Mouse (Mus musculus): Measurements from ENCODE around the gene Mylk3. TPM values are rescaled to one million over a fixed set of nuclear protein-coding genes. Genes with fewer than 3 reads are reported as not detected.
A peak's percentile ranks its signal among the peaks of the same experiment; 100 is the strongest.

The Mylk3 gene
- polyA plus RNA-seq, 1 experiment from 2014 or later, result 2.4 TPM

DNA sequence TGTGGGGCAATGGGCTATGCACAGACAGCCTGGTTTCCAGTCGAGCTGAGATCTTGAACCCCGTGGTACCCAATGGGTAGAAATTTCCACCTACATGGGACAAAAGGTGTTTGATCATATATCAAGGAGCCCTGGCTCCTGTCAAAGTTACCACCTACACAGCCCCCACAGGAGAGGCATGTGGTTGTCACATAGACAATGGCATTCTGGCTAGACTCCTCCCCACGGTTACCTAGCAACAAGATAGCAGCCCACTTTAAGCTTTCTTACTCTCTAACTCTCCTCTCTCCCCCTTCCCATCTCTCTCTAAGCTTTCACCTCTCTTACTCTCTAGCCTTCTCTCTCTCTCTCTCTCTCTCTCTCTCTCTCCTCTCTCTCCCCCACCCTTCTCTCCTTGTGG, 19.3 kb upstream of the Mylk3 start:
- no peak overlapping the region for H3K27ac ChIP-seq
- WGBS, result 51% methylated on average over 3 of the region's 3 CpGs
- DNase-seq (ENCODE audit: low spot score), result no peak
- no peak overlapping the region for H3K4me3 ChIP-seq (replicated peaks; ENCODE audit: low read depth, low read length)
- H3K27me3 ChIP-seq (ENCODE audit: insufficient read depth, low read length), result no peaks in the 10 kb centered on the region
- no peaks in the 10 kb centered on the region for H3K9me3 ChIP-seq (replicated peaks; ENCODE audit: low read length)
- H3K36me3 ChIP-seq (ENCODE audit: insufficient read depth, low read length), result 0 out of 2 replicates have a peak, but pooled peaks cover 8% of the 10 kb centered on the region
- no peak overlapping the region for H3K9ac ChIP-seq (ENCODE audit: low read depth, low read length)
- no peak overlapping the region for H3K4me2 ChIP-seq (ENCODE audit: low read length)
- H3K4me1 ChIP-seq (replicated peaks; ENCODE audit: insufficient read depth, low read length), result no peaks in the 10 kb centered on the region
- no peak for TF ChIP-seq CTCF (IDR thresholded peaks at IDR 0.05; ENCODE audit: low read depth)
- ATAC-seq (replicated peaks; ENCODE audit: low FRiP score, low read depth), result no peak; the same call in 1 of the 2 replicates

GRCm38 (mm10) chr8:85398548-85398947, 12.4 kb upstream of the Mylk3 start:
- Histone ChIP-seq H3K4me1 (replicated peaks; ENCODE audit: insufficient read depth, low read length) (no peaks in the 10 kb centered on the region), H3K4me3 (replicated peaks; ENCODE audit: low read depth, low read length) (no peak overlapping the region), H3K4me2 (ENCODE audit: low read length) (no peak overlapping the region), H3K27ac (no peak overlapping the region), H3K9me3 (replicated peaks; ENCODE audit: low read length) (no peaks in the 10 kb centered on the region), H3K27me3 (ENCODE audit: insufficient read depth, low read length) (no peaks in the 10 kb centered on the region), H3K36me3 (ENCODE audit: insufficient read depth, low read length) (no peaks in the 10 kb centered on the region), H3K9ac (ENCODE audit: low read depth, low read length) (no peak overlapping the region)
- 90% methylated on average over 4 of the region's 4 CpGs for WGBS
- ATAC-seq (replicated peaks; ENCODE audit: low FRiP score, low read depth) (no peak), DNase-seq (ENCODE audit: low spot score) (no peak)
- peak; percentile 56 for TF ChIP-seq CTCF (IDR thresholded peaks at IDR 0.05; ENCODE audit: low read depth)

GRCm38 (mm10) chr8:85397508-85397907, 11.4 kb upstream of the Mylk3 start:
- H3K36me3 ChIP-seq (ENCODE audit: insufficient read depth, low read length), result no peaks in the 10 kb centered on the region

GRCm38 (mm10) chr8:85396432-85397079, 10.4 kb upstream of the Mylk3 start:
- H3K9ac ChIP-seq (ENCODE audit: low read depth, low read length), result no peak overlapping the region
- no peak overlapping the region for H3K27ac ChIP-seq
- DNase-seq (ENCODE audit: low spot score) (no peak), ATAC-seq (replicated peaks; ENCODE audit: low FRiP score, low read depth) (no peak)
- 79% methylated on average over 5 of the region's 5 CpGs for WGBS
- no peaks in the 10 kb centered on the region for H3K27me3 ChIP-seq (ENCODE audit: insufficient read depth, low read length)
- H3K4me2 ChIP-seq (ENCODE audit: low read length), result no peak overlapping the region
- H3K4me3 ChIP-seq (replicated peaks; ENCODE audit: low read depth, low read length), result no peak overlapping the region
- no peak for TF ChIP-seq CTCF (IDR thresholded peaks at IDR 0.05; ENCODE audit: low read depth)
- H3K4me1 ChIP-seq (replicated peaks; ENCODE audit: insufficient read depth, low read length), result no peaks in the 10 kb centered on the region
- no peaks in the 10 kb centered on the region for H3K36me3 ChIP-seq (ENCODE audit: insufficient read depth, low read length)
- no peaks in the 10 kb centered on the region for H3K9me3 ChIP-seq (replicated peaks; ENCODE audit: low read length)

More at GRCm38 (mm10) chr8:85397508-85397907, 11.4 kb upstream of the Mylk3 start:
- peak; percentile 54; the same call in 1 of the 2 replicates for ATAC-seq (replicated peaks; ENCODE audit: low FRiP score, low read depth)
- peak; percentile 82 for TF ChIP-seq CTCF (IDR thresholded peaks at IDR 0.05; ENCODE audit: low read depth)
- no peak overlapping the region for H3K27ac ChIP-seq
- H3K4me3 ChIP-seq (replicated peaks; ENCODE audit: low read depth, low read length), result no peak overlapping the region
- H3K4me2 ChIP-seq (ENCODE audit: low read length), result no peak overlapping the region
- H3K9me3 ChIP-seq (replicated peaks; ENCODE audit: low read length), result no peaks in the 10 kb centered on the region
- DNase-seq (ENCODE audit: low spot score), result peak; percentile 77
- H3K9ac ChIP-seq (ENCODE audit: low read depth, low read length), result no peak overlapping the region
- WGBS, result 45% methylated on average over 5 of the region's 5 CpGs
- no peaks in the 10 kb centered on the region for H3K4me1 ChIP-seq (replicated peaks; ENCODE audit: insufficient read depth, low read length)
- H3K27me3 ChIP-seq (ENCODE audit: insufficient read depth, low read length), result no peaks in the 10 kb centered on the region

GRCm38 (mm10) chr8:85395681-85396431, 9.7 kb upstream of the Mylk3 start:
- Histone ChIP-seq H3K4me3 (replicated peaks; ENCODE audit: low read depth, low read length) (no peak overlapping the region), H3K27ac (no peak overlapping the region), H3K36me3 (ENCODE audit: insufficient read depth, low read length) (no peaks in the 10 kb centered on the region), H3K9ac (ENCODE audit: low read depth, low read length) (no peak overlapping the region), H3K4me2 (ENCODE audit: low read length) (no peak overlapping the region), H3K4me1 (replicated peaks; ENCODE audit: insufficient read depth, low read length) (no peaks in the 10 kb centered on the region), H3K9me3 (replicated peaks; ENCODE audit: low read length) (no peaks in the 10 kb centered on the region), H3K27me3 (ENCODE audit: insufficient read depth, low read length) (no peaks in the 10 kb centered on the region)
- no peak for TF ChIP-seq CTCF (IDR thresholded peaks at IDR 0.05; ENCODE audit: low read depth)
- 80% methylated on average over 8 of the region's 8 CpGs for WGBS
- ATAC-seq (replicated peaks; ENCODE audit: low FRiP score, low read depth) (no peak), DNase-seq (ENCODE audit: low spot score) (no peak)

DNA sequence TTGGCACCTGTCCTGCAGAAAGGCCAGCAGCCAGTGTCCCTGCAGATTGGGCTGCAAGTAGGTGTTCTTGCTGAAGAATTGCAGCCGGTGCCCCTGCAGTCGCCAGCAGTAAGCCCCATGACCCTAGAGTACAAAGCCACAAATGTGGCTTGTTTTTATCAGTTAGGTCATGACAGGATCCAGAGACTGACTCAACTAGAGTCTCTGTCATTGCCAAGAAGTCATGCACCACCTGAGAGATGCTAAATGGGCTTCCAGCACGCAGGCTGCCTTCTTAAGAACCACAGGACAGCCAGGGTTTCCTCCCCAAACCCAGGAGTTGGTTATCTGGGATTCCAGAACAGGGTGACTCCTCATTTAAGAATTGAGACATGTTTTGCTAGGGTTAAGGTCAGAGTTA, 8.9 kb upstream of the Mylk3 start:
- H3K27ac ChIP-seq, result no peak overlapping the region
- H3K4me2 ChIP-seq (ENCODE audit: low read length), result no peak overlapping the region
- ATAC-seq (replicated peaks; ENCODE audit: low FRiP score, low read depth) (no peak), DNase-seq (ENCODE audit: low spot score) (no peak)
- H3K4me3 ChIP-seq (replicated peaks; ENCODE audit: low read depth, low read length), result no peak overlapping the region
- H3K9ac ChIP-seq (ENCODE audit: low read depth, low read length), result no peak overlapping the region
- TF ChIP-seq CTCF (IDR thresholded peaks at IDR 0.05; ENCODE audit: low read depth), result no peak
- no peaks in the 10 kb centered on the region for H3K36me3 ChIP-seq (ENCODE audit: insufficient read depth, low read length)
- no peaks in the 10 kb centered on the region for H3K27me3 ChIP-seq (ENCODE audit: insufficient read depth, low read length)
- no peaks in the 10 kb centered on the region for H3K9me3 ChIP-seq (replicated peaks; ENCODE audit: low read length)
- 84% methylated on average over 3 of the region's 3 CpGs for WGBS
- no peaks in the 10 kb centered on the region for H3K4me1 ChIP-seq (replicated peaks; ENCODE audit: insufficient read depth, low read length)
